ENCODE assay signal across 9 mouse cellular contexts in genomic region chr19:45746153-45747020, GRCm38 (mm10). TPM values are rescaled to one million over a fixed set of nuclear protein-coding genes. Genes with fewer than 3 reads are reported as not detected.
DNase-seq lines count a peak whose midpoint lies in the region; ATAC-seq and TF ChIP-seq lines count a peak whose summit lies in the region.
"Had no signal": no experiment of that assay in that cellular context is flagged by ENCODE, and none has a peak within 500 bp of the region (broad histone marks: within the 10 kb centered on the region; RNA-seq: fewer than 3 reads in every experiment).

No protein-coding gene starts in this region.

- TF ChIP-seq POLR2A in small intestine, adult 2 months (IDR thresholded peaks at IDR 0.05; ENCODE audit: low read depth, low read length), result no peak

- peaks cover 56% of the 10 kb centered on the region for H3K27me3 ChIP-seq in forebrain, embryonic 11.5 days (ENCODE audit: control insufficient read depth, insufficient read depth, low read length)
- peaks cover 43% of the 10 kb centered on the region for H3K27me3 ChIP-seq in forebrain, embryonic 16.5 days (replicated peaks; ENCODE audit: control insufficient read depth, insufficient read depth, low read length)
- peaks cover 48% of the 10 kb centered on the region for H3K27me3 ChIP-seq in hindbrain, embryonic 16.5 days (replicated peaks; ENCODE audit: control insufficient read depth, insufficient read depth, low read length)
- peaks cover 42% of the 10 kb centered on the region for H3K27me3 ChIP-seq in small intestine, adult 2 months (ENCODE audit: control insufficient read depth, insufficient read depth, low read length)

- H3K4me2 ChIP-seq in forebrain, embryonic 11.5 days (ENCODE audit: low read depth, low read length, severe bottlenecking), result no peak overlapping the region
- no peak overlapping the region for H3K4me2 ChIP-seq in forebrain, embryonic 16.5 days (ENCODE audit: low read length)
- H3K4me2 ChIP-seq in hindbrain, embryonic 16.5 days (ENCODE audit: low read length), result no peak overlapping the region

- no peak overlapping the region for H3K9ac ChIP-seq in forebrain, embryonic 11.5 days (ENCODE audit: low read length)
- no peak overlapping the region for H3K9ac ChIP-seq in forebrain, embryonic 16.5 days (replicated peaks; ENCODE audit: low read depth, low read length)
- H3K9ac ChIP-seq in hindbrain, embryonic 16.5 days (ENCODE audit: low read depth, low read length), result no peak overlapping the region

- peak; percentile 86 for DNase-seq in forebrain, embryonic 11.5 days (ENCODE audit: low spot score)
- peak; percentile 76 to 82 for DNase-seq in cerebellum, adult 18-20 months
- peak; percentile 57 to 64 for DNase-seq in frontal cortex, postnatal 25 days (ENCODE audit: low spot score in 2 of 2)
- DNase-seq in layer of hippocampus, postnatal 25 days (ENCODE audit: extremely low spot score in 1 of 2, low spot score in 1 of 2), result peak; percentile 59 to 80
- peak; percentile 79 for DNase-seq in lung, postnatal 10 days

- H3K4me3 ChIP-seq in forebrain, embryonic 11.5 days (ENCODE audit: low read depth, low read length), result no peak overlapping the region
- H3K4me3 ChIP-seq in forebrain, embryonic 16.5 days (replicated peaks; ENCODE audit: low read length), result no peak overlapping the region
- H3K4me3 ChIP-seq in hindbrain, embryonic 16.5 days (ENCODE audit: low read length), result no peak overlapping the region
- peak overlapping the region; percentile 7; the same call in 1 of the 2 replicates for H3K4me3 ChIP-seq in small intestine, adult 2 months (ENCODE audit: low read depth, low read length)

- H3K36me3 ChIP-seq in forebrain, embryonic 11.5 days (ENCODE audit: control insufficient read depth, insufficient read depth, low read length), result no peaks in the 10 kb centered on the region
- H3K36me3 ChIP-seq in forebrain, embryonic 16.5 days (ENCODE audit: control insufficient read depth, insufficient read depth), result no peaks in the 10 kb centered on the region
- no peaks in the 10 kb centered on the region for H3K36me3 ChIP-seq in hindbrain, embryonic 16.5 days (ENCODE audit: control insufficient read depth, insufficient read depth, low read length)
- peaks cover 2% of the 10 kb centered on the region; the same call in 1 of the 2 replicates for H3K36me3 ChIP-seq in small intestine, adult 2 months (ENCODE audit: control insufficient read depth, insufficient read depth, low read length)

- no peak overlapping the region for H3K27ac ChIP-seq in forebrain, embryonic 11.5 days (ENCODE audit: low read depth, low read length)
- no peak overlapping the region for H3K27ac ChIP-seq in forebrain, embryonic 16.5 days (ENCODE audit: low read length)
- no peak overlapping the region for H3K27ac ChIP-seq in hindbrain, embryonic 16.5 days (ENCODE audit: low read depth, low read length)
- H3K27ac ChIP-seq in small intestine, adult 2 months (ENCODE audit: insufficient read depth, low read depth, low read length), result no peak overlapping the region

- TF ChIP-seq CTCF in small intestine, adult 2 months (IDR thresholded peaks at IDR 0.05; ENCODE audit: extremely low read depth, insufficient read length, insufficient replicate concordance, low read depth, low read length), result peak; percentile 94; the same call in 1 of the 2 replicates

- WGBS in forebrain, embryonic 11.5 days, result 8% methylated on average over 29 of the region's 29 CpGs
- WGBS in forebrain, embryonic 16.5 days, result 12% methylated on average over 29 of the region's 29 CpGs
- WGBS in hindbrain, embryonic 16.5 days, result 10% methylated on average over 29 of the region's 29 CpGs
- 12% methylated on average over 29 of the region's 29 CpGs for WGBS in small intestine, adult 2 months

- ATAC-seq in forebrain, embryonic 11.5 days (replicated peaks; ENCODE audit: low FRiP score), result no peak
- no peak for ATAC-seq in forebrain, embryonic 16.5 days
- 0 out of 2 replicates have a peak, but pooled peaks have one; percentile 1 for ATAC-seq in hindbrain, embryonic 16.5 days
- ATAC-seq: Patski had no signal

- H3K4me1 ChIP-seq in forebrain, embryonic 11.5 days (replicated peaks; ENCODE audit: control insufficient read depth, insufficient read depth, low read length), result peaks cover 30% of the 10 kb centered on the region
- peaks cover 41% of the 10 kb centered on the region for H3K4me1 ChIP-seq in forebrain, embryonic 16.5 days (replicated peaks; ENCODE audit: control insufficient read depth, insufficient read depth, low read length)
- peaks cover 26% of the 10 kb centered on the region for H3K4me1 ChIP-seq in hindbrain, embryonic 16.5 days (ENCODE audit: control insufficient read depth, insufficient read depth, low read depth, low read length)
- peaks cover 16% of the 10 kb centered on the region for H3K4me1 ChIP-seq in small intestine, adult 2 months (ENCODE audit: control insufficient read depth, insufficient read depth, insufficient read length, low read length)

- H3K9me3 ChIP-seq in forebrain, embryonic 11.5 days (ENCODE audit: control insufficient read depth, low read length), result no peaks in the 10 kb centered on the region
- no peaks in the 10 kb centered on the region for H3K9me3 ChIP-seq in forebrain, embryonic 16.5 days (ENCODE audit: control insufficient read depth, low read length)
- H3K9me3 ChIP-seq in hindbrain, embryonic 16.5 days (ENCODE audit: control insufficient read depth, low read length), result no peaks in the 10 kb centered on the region

RNA-seq across cellular contexts. Expression of gene Npm3, which starts 3.0 kb away (rescaled TPM):
- polyA plus RNA-seq in forebrain, embryonic 11.5 days (2014; fragmentation: Nextera tagmentation; extraction: Ambion mirVana), result 13.1 and 18.2 TPM in 2 replicates
- 6.7 and 10.6 TPM in 2 replicates for polyA plus RNA-seq in forebrain, embryonic 16.5 days (2015; fragmentation: Nextera tagmentation; extraction: Ambion mirVana)
- polyA plus RNA-seq in hindbrain, embryonic 16.5 days (2015; fragmentation: Nextera tagmentation; extraction: Ambion mirVana), result 5.7 and 6.5 TPM in 2 replicates
- total RNA-seq in layer of hippocampus, postnatal 25 days (2021), result 10 to 100 TPM; 10.4 to 10.9 TPM
- 12.9 and 24.5 TPM in 2 replicates for polyA plus RNA-seq in small intestine, adult 2 months (2012; rRNA removed)

RNA-seq across cellular contexts. Expression of gene Fgf8, which starts 3.7 kb away (rescaled TPM):
- polyA plus RNA-seq in forebrain, embryonic 11.5 days (2014; fragmentation: Nextera tagmentation; extraction: Ambion mirVana), result 18.3 and 22.2 TPM in 2 replicates
- polyA plus RNA-seq in forebrain, embryonic 16.5 days (2015; fragmentation: Nextera tagmentation; extraction: Ambion mirVana), result 0.31 and 0.43 TPM in 2 replicates
- 0.52 and 0.69 TPM in 2 replicates for polyA plus RNA-seq in hindbrain, embryonic 16.5 days (2015; fragmentation: Nextera tagmentation; extraction: Ambion mirVana)
- total RNA-seq in layer of hippocampus, postnatal 25 days (2021), result not detected
- not detected in 2 replicates for polyA plus RNA-seq in small intestine, adult 2 months (2012; rRNA removed)

RNA-seq across cellular contexts. Expression of gene Mgea5, which starts 37.2 kb away (rescaled TPM):
- 83.4 and 88.9 TPM in 2 replicates for polyA plus RNA-seq in forebrain, embryonic 11.5 days (2014; fragmentation: Nextera tagmentation; extraction: Ambion mirVana)
- 77.0 and 90.5 TPM in 2 replicates for polyA plus RNA-seq in forebrain, embryonic 16.5 days (2015; fragmentation: Nextera tagmentation; extraction: Ambion mirVana)
- polyA plus RNA-seq in hindbrain, embryonic 16.5 days (2015; fragmentation: Nextera tagmentation; extraction: Ambion mirVana), result 63.7 and 68.3 TPM in 2 replicates
- 100 to 1,000 TPM; 147 to 148 TPM for total RNA-seq in layer of hippocampus, postnatal 25 days (2021)
- 3.4 and 8.3 TPM in 2 replicates for polyA plus RNA-seq in small intestine, adult 2 months (2012; rRNA removed)

Comparison
In these comparisons a context has a peak if more than half of its experiments do, and no peak if none do; other contexts are left out.
1. RNA of gene Fgf8, which starts 3.7 kb away (polyA plus RNA-seq): 18.3 to 22.2 TPM in forebrain, embryonic 11.5 days; 0.52 to 0.69 TPM in hindbrain, embryonic 16.5 days, 0.31 to 0.43 TPM in forebrain, embryonic 16.5 days and not detected in small intestine, adult 2 months; every median in the first group is over 10 times any median in the second.
2. Peak in every context shown above with its lines, with median percentiles within 50 percentile points of each other: DNase-seq.